Mouse (Mus musculus): ENCODE results near the gene Jmjd1c.

Jmjd1c gene

DNA sequence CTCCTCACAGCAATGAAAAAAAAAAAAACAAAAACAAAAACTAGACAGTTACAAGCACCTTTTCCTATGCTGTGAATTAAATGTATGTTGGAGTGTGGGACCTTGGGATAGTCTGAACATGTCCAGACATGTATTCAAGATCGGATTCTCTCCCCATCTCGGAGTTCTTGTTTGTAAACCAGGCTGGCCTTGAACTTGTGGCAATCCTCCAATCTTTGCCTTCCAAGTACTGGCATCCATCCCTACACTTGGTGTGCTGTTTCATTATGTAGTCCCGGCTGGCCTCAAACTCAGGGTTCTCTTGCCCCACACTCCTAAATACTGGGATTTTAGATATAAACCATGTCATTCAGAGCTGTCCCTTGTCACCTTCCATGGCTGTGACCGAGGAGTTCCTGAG is 203.4 kb downstream of the Jmjd1c start:
- DNase-seq (ENCODE audit: low spot score), result no peak

GRCm38 (mm10) chr10:67301046-67301445 is 205.1 kb downstream of the Jmjd1c start:
- DNase-seq (ENCODE audit: low spot score), result no peak

DNA sequence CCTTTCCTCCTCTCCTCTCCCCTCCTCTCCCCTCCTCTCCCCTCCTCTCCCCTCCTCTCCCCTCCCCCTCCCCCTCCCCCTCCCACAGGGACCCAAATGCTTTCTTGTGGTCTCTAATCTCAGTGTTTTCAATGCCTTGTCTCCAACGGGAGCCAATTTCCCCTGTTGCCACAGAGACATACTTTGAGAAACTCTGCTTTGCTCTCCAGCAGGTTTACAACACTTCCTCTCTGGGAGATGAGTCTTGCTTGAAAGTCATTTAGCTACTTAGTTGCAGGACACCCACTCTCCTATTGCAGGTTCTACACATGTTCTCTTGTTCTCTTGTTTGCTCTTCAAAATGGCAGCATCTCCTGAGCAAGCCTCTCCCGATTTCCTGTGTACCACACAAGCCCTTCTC is 206.4 kb downstream of the Jmjd1c start:
- no peak for DNase-seq (ENCODE audit: low spot score)

All from urinary bladder, postnatal 14 days (tissue).